Mouse (Mus musculus): ENCODE results near the gene Cisd2. TPM values are rescaled to one million over a fixed set of nuclear protein-coding genes. Genes with fewer than 3 reads are reported as not detected.

Cisd2 gene
- polyA plus RNA-seq, 1 experiment from 2014 or later, result 62.8 TPM

- H3K9me3 ChIP-seq (replicated peaks; ENCODE audit: control insufficient read depth, low read length), result no peaks in the 10 kb centered on the region
- peak overlapping the region; percentile 84 for H3K9ac ChIP-seq (replicated peaks; ENCODE audit: low read length)
- no peaks in the 10 kb centered on the region for H3K4me1 ChIP-seq (ENCODE audit: control insufficient read depth, insufficient read depth, low read length)
- peak overlapping the region; percentile 53 for H3K4me2 ChIP-seq (ENCODE audit: low read depth, low read length)
- DNase-seq (ENCODE audit: low spot score) (no peak), ATAC-seq (replicated peaks; ENCODE audit: insufficient number of reproducible peaks, low FRiP score, low TSS enrichment, low read depth) (no peak)
- H3K27me3 ChIP-seq (ENCODE audit: control insufficient read depth, insufficient read depth, low read length), result no peaks in the 10 kb centered on the region
- no peaks in the 10 kb centered on the region for H3K36me3 ChIP-seq (replicated peaks; ENCODE audit: control insufficient read depth, insufficient read depth, low read depth, low read length)
- WGBS, result 29% methylated on average over 8 of the region's 8 CpGs
- peak overlapping the region; percentile 68 for H3K4me3 ChIP-seq (ENCODE audit: low read depth, low read length)
- peak overlapping the region; percentile 87; the same call in 1 of the 2 replicates for H3K27ac ChIP-seq (replicated peaks; ENCODE audit: low read depth, low read length)
Measured at GRCm38 (mm10) chr3:135422232-135422855, 1.4 kb downstream of the Cisd2 start.

- Histone ChIP-seq H3K27ac (replicated peaks; ENCODE audit: low read depth, low read length) (no peak overlapping the region), H3K27me3 (ENCODE audit: control insufficient read depth, insufficient read depth, low read length) (no peaks in the 10 kb centered on the region), H3K4me3 (ENCODE audit: low read depth, low read length) (no peak overlapping the region), H3K36me3 (replicated peaks; ENCODE audit: control insufficient read depth, insufficient read depth, low read depth, low read length) (no peaks in the 10 kb centered on the region), H3K9ac (replicated peaks; ENCODE audit: low read length) (no peak overlapping the region), H3K4me1 (ENCODE audit: control insufficient read depth, insufficient read depth, low read length) (no peaks in the 10 kb centered on the region), H3K4me2 (ENCODE audit: low read depth, low read length) (no peak overlapping the region), H3K9me3 (replicated peaks; ENCODE audit: control insufficient read depth, low read length) (no peaks in the 10 kb centered on the region)
- DNase-seq (ENCODE audit: low spot score) (no peak), ATAC-seq (replicated peaks; ENCODE audit: insufficient number of reproducible peaks, low FRiP score, low TSS enrichment, low read depth) (no peak)
Measured at GRCm38 (mm10) chr3:135421310-135421594, 2.5 kb downstream of the Cisd2 start.

GRCm38 (mm10) chr3:135420542-135421309 lies 3.0 kb downstream of the Cisd2 start:
- H3K9ac ChIP-seq (replicated peaks; ENCODE audit: low read length), result no peak overlapping the region
- H3K4me3 ChIP-seq (ENCODE audit: low read depth, low read length), result no peak overlapping the region

GRCm38 (mm10) chr3:135417799-135418198 lies 5.9 kb downstream of the Cisd2 start:
- ATAC-seq (replicated peaks; ENCODE audit: insufficient number of reproducible peaks, low FRiP score, low TSS enrichment, low read depth), result no peak
- no peak for DNase-seq (ENCODE audit: low spot score)
- Histone ChIP-seq H3K9me3 (replicated peaks; ENCODE audit: control insufficient read depth, low read length) (no peaks in the 10 kb centered on the region), H3K9ac (replicated peaks; ENCODE audit: low read length) (no peak overlapping the region), H3K4me2 (ENCODE audit: low read depth, low read length) (no peak overlapping the region), H3K27me3 (ENCODE audit: control insufficient read depth, insufficient read depth, low read length) (no peaks in the 10 kb centered on the region), H3K27ac (replicated peaks; ENCODE audit: low read depth, low read length) (no peak overlapping the region), H3K36me3 (replicated peaks; ENCODE audit: control insufficient read depth, insufficient read depth, low read depth, low read length) (no peaks in the 10 kb centered on the region), H3K4me3 (ENCODE audit: low read depth, low read length) (no peak overlapping the region), H3K4me1 (ENCODE audit: control insufficient read depth, insufficient read depth, low read length) (no peaks in the 10 kb centered on the region)
- WGBS, result 69% methylated on average over 3 of the region's 3 CpGs

More at GRCm38 (mm10) chr3:135420542-135421309, 3.0 kb downstream of the Cisd2 start:
- DNase-seq (ENCODE audit: low spot score) (no peak), ATAC-seq (replicated peaks; ENCODE audit: insufficient number of reproducible peaks, low FRiP score, low TSS enrichment, low read depth) (no peak)
- Histone ChIP-seq H3K27ac (replicated peaks; ENCODE audit: low read depth, low read length) (no peak overlapping the region), H3K36me3 (replicated peaks; ENCODE audit: control insufficient read depth, insufficient read depth, low read depth, low read length) (no peaks in the 10 kb centered on the region), H3K27me3 (ENCODE audit: control insufficient read depth, insufficient read depth, low read length) (no peaks in the 10 kb centered on the region), H3K9me3 (replicated peaks; ENCODE audit: control insufficient read depth, low read length) (no peaks in the 10 kb centered on the region), H3K4me2 (ENCODE audit: low read depth, low read length) (no peak overlapping the region), H3K4me1 (ENCODE audit: control insufficient read depth, insufficient read depth, low read length) (no peaks in the 10 kb centered on the region)
- 81% methylated on average over 9 of the region's 9 CpGs for WGBS

GRCm38 (mm10) chr3:135417245-135417644 lies 6.5 kb downstream of the Cisd2 start:
- no peak overlapping the region for H3K27ac ChIP-seq (replicated peaks; ENCODE audit: low read depth, low read length)
- no peaks in the 10 kb centered on the region for H3K4me1 ChIP-seq (ENCODE audit: control insufficient read depth, insufficient read depth, low read length)
- no peak for ATAC-seq (replicated peaks; ENCODE audit: insufficient number of reproducible peaks, low FRiP score, low TSS enrichment, low read depth)
- H3K4me3 ChIP-seq (ENCODE audit: low read depth, low read length), result no peak overlapping the region
- no peaks in the 10 kb centered on the region for H3K27me3 ChIP-seq (ENCODE audit: control insufficient read depth, insufficient read depth, low read length)
- no peak overlapping the region for H3K9ac ChIP-seq (replicated peaks; ENCODE audit: low read length)
- no peak overlapping the region for H3K4me2 ChIP-seq (ENCODE audit: low read depth, low read length)
- no peak for DNase-seq (ENCODE audit: low spot score)
- H3K36me3 ChIP-seq (replicated peaks; ENCODE audit: control insufficient read depth, insufficient read depth, low read depth, low read length), result no peaks in the 10 kb centered on the region
- no peaks in the 10 kb centered on the region for H3K9me3 ChIP-seq (replicated peaks; ENCODE audit: control insufficient read depth, low read length)
- WGBS, result 77% methylated on average over 3 of the region's 3 CpGs

GRCm38 (mm10) chr3:135411824-135412223 lies 11.9 kb downstream of the Cisd2 start:
- Histone ChIP-seq H3K4me1 (ENCODE audit: control insufficient read depth, insufficient read depth, low read length) (no peaks in the 10 kb centered on the region), H3K27me3 (ENCODE audit: control insufficient read depth, insufficient read depth, low read length) (no peaks in the 10 kb centered on the region), H3K4me2 (ENCODE audit: low read depth, low read length) (no peak overlapping the region), H3K9me3 (replicated peaks; ENCODE audit: control insufficient read depth, low read length) (no peaks in the 10 kb centered on the region), H3K36me3 (replicated peaks; ENCODE audit: control insufficient read depth, insufficient read depth, low read depth, low read length) (no peaks in the 10 kb centered on the region), H3K9ac (replicated peaks; ENCODE audit: low read length) (no peak overlapping the region), H3K27ac (replicated peaks; ENCODE audit: low read depth, low read length) (no peak overlapping the region), H3K4me3 (ENCODE audit: low read depth, low read length) (no peak overlapping the region)
- no peak for DNase-seq (ENCODE audit: low spot score)
- WGBS, result 79% methylated on average over 9 of the region's 9 CpGs
- no peak for ATAC-seq (replicated peaks; ENCODE audit: insufficient number of reproducible peaks, low FRiP score, low TSS enrichment, low read depth)

- H3K4me1 ChIP-seq (ENCODE audit: control insufficient read depth, insufficient read depth, low read length), result no peaks in the 10 kb centered on the region
Measured at GRCm38 (mm10) chr3:135411056-135411455, 12.7 kb downstream of the Cisd2 start.

GRCm38 (mm10) chr3:135409219-135409618 lies 14.5 kb downstream of the Cisd2 start:
- H3K9ac ChIP-seq (replicated peaks; ENCODE audit: low read length), result no peak overlapping the region
- no peaks in the 10 kb centered on the region for H3K27me3 ChIP-seq (ENCODE audit: control insufficient read depth, insufficient read depth, low read length)
- DNase-seq (ENCODE audit: low spot score) (no peak), ATAC-seq (replicated peaks; ENCODE audit: insufficient number of reproducible peaks, low FRiP score, low TSS enrichment, low read depth) (no peak)
- H3K4me3 ChIP-seq (ENCODE audit: low read depth, low read length), result no peak overlapping the region
- no peak overlapping the region for H3K27ac ChIP-seq (replicated peaks; ENCODE audit: low read depth, low read length)
- no peaks in the 10 kb centered on the region for H3K36me3 ChIP-seq (replicated peaks; ENCODE audit: control insufficient read depth, insufficient read depth, low read depth, low read length)
- H3K4me2 ChIP-seq (ENCODE audit: low read depth, low read length), result no peak overlapping the region
- no peaks in the 10 kb centered on the region for H3K4me1 ChIP-seq (ENCODE audit: control insufficient read depth, insufficient read depth, low read length)
- no peaks in the 10 kb centered on the region for H3K9me3 ChIP-seq (replicated peaks; ENCODE audit: control insufficient read depth, low read length)
- 99% methylated on average over 5 of the region's 5 CpGs for WGBS

More at GRCm38 (mm10) chr3:135411056-135411455, 12.7 kb downstream of the Cisd2 start:
- Histone ChIP-seq H3K9me3 (replicated peaks; ENCODE audit: control insufficient read depth, low read length) (no peaks in the 10 kb centered on the region), H3K36me3 (replicated peaks; ENCODE audit: control insufficient read depth, insufficient read depth, low read depth, low read length) (no peaks in the 10 kb centered on the region), H3K4me2 (ENCODE audit: low read depth, low read length) (no peak overlapping the region), H3K4me3 (ENCODE audit: low read depth, low read length) (no peak overlapping the region), H3K27ac (replicated peaks; ENCODE audit: low read depth, low read length) (no peak overlapping the region), H3K27me3 (ENCODE audit: control insufficient read depth, insufficient read depth, low read length) (no peaks in the 10 kb centered on the region), H3K9ac (replicated peaks; ENCODE audit: low read length) (no peak overlapping the region)
- WGBS, result 91% methylated on average over 12 of the region's 12 CpGs
- DNase-seq (ENCODE audit: low spot score), result no peak
- ATAC-seq (replicated peaks; ENCODE audit: insufficient number of reproducible peaks, low FRiP score, low TSS enrichment, low read depth), result no peak

All from embryonic facial prominence, embryonic 11.5 days (tissue).